Mouse (Mus musculus) olfactory bulb, adult 2 months (tissue): Measurements from ENCODE around the gene Luc7l.

Experiments
- CTCF ChIP-seq: fragments of 200-500 bp; IDR thresholded peaks from 2 replicates; pipeline ENCODE4 v1.5.1; 2012; ENCODE audit warnings: low read depth, mild to moderate bottlenecking, low read length, moderate library complexity; ENCODE audit not compliant: insufficient read depth
- POLR2A ChIP-seq: fragments of 200-500 bp; IDR thresholded peaks from 2 replicates; pipeline ENCODE4 v1.6.1; 2012; ENCODE audit warnings: mild to moderate bottlenecking, low read depth, low read length, moderate library complexity; ENCODE audit not compliant: insufficient read depth

DNA sequence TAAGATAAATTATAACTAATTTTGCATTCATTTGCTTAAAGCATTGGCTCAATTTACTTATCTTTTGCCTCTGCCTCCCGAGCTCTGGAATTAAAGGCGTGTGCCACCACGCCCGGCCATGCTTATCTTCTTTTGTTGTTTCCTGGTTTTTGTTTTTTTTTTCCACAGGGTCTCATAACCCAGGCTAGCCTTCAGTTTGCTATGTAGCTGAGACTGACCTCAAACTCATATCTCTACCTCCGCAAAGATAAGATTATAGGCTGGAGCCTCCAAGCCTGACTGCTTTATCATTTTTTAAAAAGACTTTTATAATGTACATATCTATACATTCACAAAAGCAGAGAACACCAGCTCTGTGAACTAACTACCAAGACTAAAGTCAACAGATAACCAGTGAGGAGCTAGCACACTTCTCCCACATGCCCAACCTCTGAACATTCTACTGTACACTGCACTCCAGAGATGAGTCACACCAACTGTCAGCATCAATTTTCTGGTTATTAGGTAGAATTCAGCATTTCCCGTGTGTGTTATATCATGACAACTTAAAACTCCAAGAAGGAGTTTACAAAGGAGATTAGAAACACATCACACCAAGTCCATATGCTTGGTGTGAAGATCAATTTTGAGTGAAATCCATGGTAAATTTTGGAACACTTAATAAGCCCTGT lies 12.4 kb upstream of the Luc7l start:
- TF ChIP-seq CTCF (no peak), POLR2A (no peak)
